Mouse (Mus musculus): ENCODE measurements around the gene Rnf224.

The Rnf224 gene

DNA sequence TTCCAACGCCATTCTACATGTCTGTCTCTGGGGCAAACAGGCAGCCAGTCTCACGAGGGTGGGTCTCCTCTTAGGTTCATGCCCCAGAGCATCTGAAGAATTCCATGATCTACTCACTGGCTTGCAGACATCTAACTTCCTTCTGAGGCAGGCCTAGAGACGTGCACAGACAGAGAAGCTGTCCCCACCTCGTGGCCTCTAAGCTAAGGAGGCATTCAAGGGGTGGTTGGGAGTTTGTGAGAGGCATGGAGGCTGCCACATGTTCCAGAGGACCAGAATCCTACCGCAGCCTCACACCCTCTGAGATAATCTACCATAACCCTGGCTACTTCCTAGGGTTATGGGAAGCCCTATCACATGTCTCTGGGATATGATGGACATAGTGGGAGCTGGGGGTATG lies 42.6 kb downstream of the Rnf224 start:
- DNase-seq, result no peak

- peak; percentile 92 for DNase-seq
These were observed 43.2 kb downstream of the Rnf224 start for GRCm38 (mm10) chr2:25193330-25193770.

DNA sequence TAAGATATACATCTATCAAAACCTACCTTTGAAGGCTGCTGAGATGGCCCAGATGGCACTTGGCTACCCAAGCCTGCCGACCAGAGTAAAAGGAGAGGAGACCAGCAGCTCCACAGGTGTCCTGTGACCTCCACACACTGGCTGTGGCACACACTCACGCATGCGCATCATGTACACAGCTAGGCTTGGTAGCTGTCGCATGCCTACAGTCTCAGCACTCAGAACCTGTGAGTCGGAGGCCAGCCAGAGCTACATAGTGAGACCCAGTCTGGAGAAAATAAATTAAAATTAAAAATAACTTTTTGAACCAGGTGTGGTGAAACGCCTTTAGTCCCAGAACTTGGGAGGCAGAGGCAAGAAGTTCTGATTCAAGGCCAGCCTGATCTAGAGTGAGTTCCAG lies 48.7 kb downstream of the Rnf224 start:
- no peak for DNase-seq

DNA sequence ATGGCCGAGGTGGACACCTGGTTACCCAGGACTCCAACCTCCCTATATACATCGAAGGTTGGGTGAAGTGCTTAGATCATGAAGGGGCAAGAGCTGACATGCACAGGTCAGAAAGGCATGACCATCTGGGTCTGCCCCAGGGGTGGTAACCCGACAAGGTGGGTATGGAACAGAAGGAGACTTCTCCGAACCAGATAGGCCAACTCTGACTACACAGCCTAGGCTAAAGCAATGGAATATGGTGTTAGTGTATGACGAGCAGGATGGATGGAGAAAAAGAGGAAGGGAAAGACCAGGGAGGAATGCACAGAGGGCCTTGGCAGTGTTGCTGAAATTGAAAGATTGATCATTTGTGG lies 50.0 kb downstream of the Rnf224 start:
- no peak for DNase-seq

DNA sequence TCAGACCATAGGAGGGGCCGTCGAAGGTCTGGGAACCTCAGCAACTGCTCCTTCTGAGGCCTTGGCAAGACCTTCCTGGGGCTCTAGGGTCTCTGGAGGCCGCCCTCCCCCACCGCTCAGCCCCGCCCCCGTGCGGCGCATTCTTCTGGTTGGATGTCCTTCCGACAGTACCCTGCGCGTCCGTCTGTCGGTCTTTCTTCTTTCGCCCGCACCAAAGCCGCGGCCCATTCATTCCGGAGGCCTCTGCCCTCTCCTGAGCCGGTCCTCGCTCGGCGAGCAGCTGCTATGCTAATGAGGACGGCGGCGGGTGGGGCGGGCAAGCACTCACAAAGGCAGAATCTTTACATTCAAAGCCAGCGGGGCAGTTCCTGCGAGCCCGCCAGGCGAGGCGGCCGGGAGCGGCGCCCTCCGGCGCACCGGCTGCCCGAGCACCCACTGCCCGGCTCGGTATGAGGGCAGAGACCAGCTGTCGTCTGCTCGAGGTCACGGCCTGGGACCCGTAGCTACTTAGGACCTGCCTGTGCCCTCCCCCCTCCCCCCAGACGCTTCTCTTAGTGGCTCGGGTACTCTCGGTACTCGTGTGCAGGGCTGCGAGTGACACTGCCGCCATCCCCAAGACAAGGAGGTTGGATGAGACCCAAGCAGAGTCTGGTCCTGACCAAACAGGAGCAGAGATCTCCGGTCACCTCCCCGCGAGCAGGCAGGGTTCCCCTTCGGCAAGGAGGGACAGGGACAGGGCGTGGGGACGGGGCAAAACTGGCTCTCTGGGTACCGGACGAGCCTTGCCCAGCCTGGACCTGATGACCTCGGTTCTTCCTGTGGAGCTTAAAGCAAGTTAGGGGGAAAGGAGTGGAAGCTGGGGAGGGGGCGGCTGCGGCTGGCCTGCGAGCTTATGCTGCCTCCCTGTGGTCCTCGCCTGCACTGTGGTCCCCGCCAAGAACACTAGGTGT lies 50.7 kb downstream of the Rnf224 start:
- DNase-seq, result peak; percentile 96

DNA sequence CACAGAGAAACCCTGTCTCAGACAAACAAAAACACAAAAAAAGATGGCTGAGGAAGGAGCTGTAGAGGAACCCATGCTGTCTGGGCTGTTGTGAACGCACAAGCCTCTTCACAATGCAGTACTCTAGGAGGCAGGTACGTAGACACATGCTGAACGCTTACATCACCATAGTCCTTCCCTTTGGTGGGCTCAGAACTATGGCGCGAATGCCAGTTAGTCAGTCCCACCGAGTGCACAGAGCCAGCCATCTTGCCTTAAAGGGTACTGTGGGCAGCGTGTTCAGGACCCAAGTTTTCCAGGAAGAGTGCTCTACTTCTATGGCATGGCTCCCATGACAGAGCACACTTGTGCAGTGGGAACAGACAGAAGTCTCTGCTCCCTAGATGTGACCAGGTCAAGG lies 52.1 kb downstream of the Rnf224 start:
- no peak for DNase-seq
